In genomic region chr2:130528457-130528856, GRCm38 (mm10) we compare ENCODE assay signal across 28 mouse cellular contexts. TPM values are rescaled to one million over a fixed set of nuclear protein-coding genes. Genes with fewer than 3 reads are reported as not detected.
A peak's percentile ranks its signal among the peaks of the same experiment; 100 is the strongest.
DNase-seq lines count a peak whose midpoint lies in the region; ATAC-seq and TF ChIP-seq lines count a peak whose summit lies in the region.
"Had no signal": no experiment of that assay in that cellular context is flagged by ENCODE, and none has a peak within 500 bp of the region (broad histone marks: within the 10 kb centered on the region; RNA-seq: fewer than 3 reads in every experiment).

No protein-coding gene starts in this region.

- ATAC-seq in midbrain, postnatal 0 days (ENCODE audit: low FRiP score): no peak
- ATAC-seq in midbrain, embryonic 15.5 days (replicated peaks): no peak
- no peak for ATAC-seq in Patski
- ATAC-seq in stomach, postnatal 0 days (ENCODE audit: low FRiP score, low TSS enrichment): no peak
- ATAC-seq in neural tube, embryonic 15.5 days (ENCODE audit: low FRiP score): no peak
- ATAC-seq: activated CD4-positive, CD25-positive, alpha-beta regulatory T cell, adult 4 months had no signal

- TF ChIP-seq CTCF in heart, adult 2 months (IDR thresholded peaks at IDR 0.05): 0 out of 2 replicates have a peak, but pooled peaks have one; percentile 16
- peak; percentile 57 for TF ChIP-seq CTCF in midbrain, postnatal 0 days (IDR thresholded peaks at IDR 0.05)
- peak; percentile 32 for TF ChIP-seq CTCF in Patski (IDR thresholded peaks at IDR 0.05)
- peak; percentile 34; the same call in 1 of the 2 replicates for TF ChIP-seq CTCF in stomach, postnatal 0 days (IDR thresholded peaks at IDR 0.05; ENCODE audit: low read depth)

- no peak for DNase-seq in heart, adult 2 months
- no peak for DNase-seq in heart, postnatal 4 days
- peak; percentile 31 for DNase-seq in midbrain, postnatal 0 days (ENCODE audit: low spot score)
- DNase-seq in Patski (ENCODE audit: low read depth, low spot score): no peak
- no peak for DNase-seq in stomach, postnatal 0 days (ENCODE audit: low spot score)
- DNase-seq: adrenal gland, postnatal 25 days; cerebellum, adult 18-20 months; lung, postnatal 10 days; spleen, adult 18-20 months; thymus, adult 2 months had no signal

- H3K4me2 ChIP-seq in midbrain, postnatal 0 days (ENCODE audit: low read depth, low read length, poor library complexity, severe bottlenecking): no peak overlapping the region
- no peak overlapping the region for H3K4me2 ChIP-seq in midbrain, embryonic 15.5 days
- H3K4me2 ChIP-seq in stomach, postnatal 0 days (replicated peaks; ENCODE audit: low read depth): no peak overlapping the region
- no peak overlapping the region for H3K4me2 ChIP-seq in neural tube, embryonic 15.5 days
- H3K4me2 ChIP-seq: embryonic facial prominence, embryonic 13.5 days; hindbrain, embryonic 13.5 days; liver, embryonic 15.5 days; midbrain, embryonic 12.5 days had no signal

- CTCF ChIA-PET in Patski (lab: Charles Lee): no interaction called here

- H3K27me3 ChIP-seq in heart, adult 2 months (ENCODE audit: control insufficient read depth, insufficient read depth, low read length): no peaks in the 10 kb centered on the region
- H3K27me3 ChIP-seq in midbrain, postnatal 0 days (ENCODE audit: insufficient read depth, low read length): no peaks in the 10 kb centered on the region
- H3K27me3 ChIP-seq in midbrain, embryonic 15.5 days (replicated peaks): no peaks in the 10 kb centered on the region
- H3K27me3 ChIP-seq in Patski: no peaks in the 10 kb centered on the region
- H3K27me3 ChIP-seq in stomach, postnatal 0 days (ENCODE audit: control insufficient read depth, insufficient read depth, low read length): no peaks in the 10 kb centered on the region
- H3K27me3 ChIP-seq in neural tube, embryonic 15.5 days (replicated peaks): no peaks in the 10 kb centered on the region
- H3K27me3 ChIP-seq: embryonic facial prominence, embryonic 13.5 days; hindbrain, embryonic 13.5 days; liver, embryonic 15.5 days; midbrain, embryonic 12.5 days had no signal

- no peak overlapping the region for H3K4me3 ChIP-seq in heart, adult 2 months
- H3K4me3 ChIP-seq in midbrain, postnatal 0 days (ENCODE audit: low read depth, low read length): no peak overlapping the region
- H3K4me3 ChIP-seq in midbrain, embryonic 15.5 days: no peak overlapping the region
- no peak overlapping the region for H3K4me3 ChIP-seq in stomach, postnatal 0 days (ENCODE audit: low read depth, low read length)
- H3K4me3 ChIP-seq in neural tube, embryonic 15.5 days (replicated peaks): no peak overlapping the region
- H3K4me3 ChIP-seq: embryonic facial prominence, embryonic 13.5 days; heart, embryonic 10.5 days; hindbrain, embryonic 13.5 days; liver, embryonic 15.5 days; midbrain, embryonic 12.5 days had no signal

- no peaks in the 10 kb centered on the region for H3K36me3 ChIP-seq in heart, adult 2 months (ENCODE audit: control insufficient read depth, insufficient read depth, low read length)
- H3K36me3 ChIP-seq in midbrain, postnatal 0 days (ENCODE audit: insufficient read depth, low read length): peaks cover 18% of the 10 kb centered on the region
- H3K36me3 ChIP-seq in midbrain, embryonic 15.5 days (replicated peaks): peaks cover 16% of the 10 kb centered on the region; the same call in 1 of the 2 replicates
- peaks cover 6% of the 10 kb centered on the region for H3K36me3 ChIP-seq in stomach, postnatal 0 days (ENCODE audit: control insufficient read depth, insufficient read depth, low read length)
- H3K36me3 ChIP-seq in neural tube, embryonic 15.5 days: peaks cover 48% of the 10 kb centered on the region

- H3K4me1 ChIP-seq in heart, adult 2 months (ENCODE audit: control insufficient read depth, insufficient read depth, low read length): no peaks in the 10 kb centered on the region
- no peaks in the 10 kb centered on the region for H3K4me1 ChIP-seq in midbrain, postnatal 0 days (ENCODE audit: insufficient read depth, low read length)
- H3K4me1 ChIP-seq in midbrain, embryonic 15.5 days: no peaks in the 10 kb centered on the region
- no peaks in the 10 kb centered on the region for H3K4me1 ChIP-seq in stomach, postnatal 0 days (replicated peaks; ENCODE audit: control insufficient read depth, insufficient read depth)
- H3K4me1 ChIP-seq in neural tube, embryonic 15.5 days: no peaks in the 10 kb centered on the region
- H3K4me1 ChIP-seq: embryonic facial prominence, embryonic 13.5 days; heart, embryonic 10.5 days; hindbrain, embryonic 13.5 days; liver, embryonic 15.5 days; midbrain, embryonic 12.5 days had no signal

- in situ Hi-C loops in Patski (cut with MboI; ENCODE audit: low pct_unique_long_range_greater_than_20kb): loop anchor here (5.0 kb wide), 1 partner anchor 81 kb away; no protein-coding TSS in a partner anchor

- no peak for TF ChIP-seq EP300 in heart, adult 2 months (IDR thresholded peaks at IDR 0.05; ENCODE audit: insufficient read depth, low read depth, low read length)
- no peak for TF ChIP-seq EP300 in stomach, postnatal 0 days (optimal IDR thresholded peaks at IDR 0.05)

- no peaks in the 10 kb centered on the region for H3K9me3 ChIP-seq in midbrain, postnatal 0 days (ENCODE audit: low read length)
- H3K9me3 ChIP-seq in midbrain, embryonic 15.5 days: no peaks in the 10 kb centered on the region
- H3K9me3 ChIP-seq in stomach, postnatal 0 days (ENCODE audit: control insufficient read depth, low read length): no peaks in the 10 kb centered on the region
- H3K9me3 ChIP-seq in neural tube, embryonic 15.5 days (replicated peaks): no peaks in the 10 kb centered on the region
- H3K9me3 ChIP-seq: embryonic facial prominence, embryonic 13.5 days; heart, embryonic 10.5 days; hindbrain, embryonic 13.5 days; liver, embryonic 15.5 days; midbrain, embryonic 12.5 days had no signal

- intact Hi-C loops in heart, adult 2 months (cut with DNase I): no loop called here

- H3K9ac ChIP-seq in heart, adult 2 months (ENCODE audit: low read depth, low read length): no peak overlapping the region
- no peak overlapping the region for H3K9ac ChIP-seq in midbrain, postnatal 0 days (replicated peaks; ENCODE audit: low read length, poor library complexity, severe bottlenecking)
- H3K9ac ChIP-seq in midbrain, embryonic 15.5 days: no peak overlapping the region
- H3K9ac ChIP-seq in stomach, postnatal 0 days (ENCODE audit: low read length): no peak overlapping the region
- no peak overlapping the region for H3K9ac ChIP-seq in neural tube, embryonic 15.5 days (replicated peaks)
- H3K9ac ChIP-seq: embryonic facial prominence, embryonic 13.5 days; hindbrain, embryonic 13.5 days; liver, embryonic 15.5 days; midbrain, embryonic 12.5 days had no signal

- no peak overlapping the region for H3K27ac ChIP-seq in heart, adult 2 months
- H3K27ac ChIP-seq in midbrain, postnatal 0 days (ENCODE audit: low read depth, low read length): no peak overlapping the region
- H3K27ac ChIP-seq in midbrain, embryonic 15.5 days: no peak overlapping the region
- no peak overlapping the region for H3K27ac ChIP-seq in stomach, postnatal 0 days (replicated peaks)
- H3K27ac ChIP-seq in neural tube, embryonic 15.5 days (replicated peaks): no peak overlapping the region
- H3K27ac ChIP-seq: embryonic facial prominence, embryonic 13.5 days; heart, embryonic 10.5 days; hindbrain, embryonic 13.5 days; liver, embryonic 15.5 days; midbrain, embryonic 12.5 days had no signal

- H3K79me2 ChIP-seq in heart, adult 2 months (replicated peaks; ENCODE audit: control insufficient read depth, insufficient read depth, low read length): no peaks in the 10 kb centered on the region

- 88% methylated on average over 6 of the region's 6 CpGs for WGBS in heart, adult 2 months
- 85% methylated on average over 6 of the region's 6 CpGs for whole genome bisulfite sequencing in midbrain, postnatal 0 days
- 80% methylated on average over 6 of the region's 6 CpGs for WGBS in midbrain, embryonic 15.5 days
- 81% methylated on average over 6 of the region's 6 CpGs for WGBS in stomach, postnatal 0 days
- WGBS in neural tube, embryonic 15.5 days: 84% methylated on average over 6 of the region's 6 CpGs

- TF ChIP-seq POLR2A in heart, adult 2 months (IDR thresholded peaks at IDR 0.05; ENCODE audit: insufficient read depth, low read depth, low read length): no peak

- POLR2A ChIA-PET in Patski (lab: Charles Lee): no interaction called here

RNA-seq across cellular contexts. Expression of gene Mrps26, which starts 35.1 kb away (rescaled TPM):
- 10 to 100 TPM; 57.6 to 72.9 TPM for total RNA-seq in heart, adult 2 months (2021)
- 39.4 and 40.9 TPM in 2 replicates for polyA plus RNA-seq in heart, adult 2 months (2012; rRNA removed)
- 10 to 100 TPM; 78.0 to 86.6 TPM for total RNA-seq in heart, postnatal 4 days (2021)
- total RNA-seq in midbrain, postnatal 0 days (2014; rRNA removed): 54.7 and 60.5 TPM in 2 replicates
- polyA plus RNA-seq in midbrain, postnatal 0 days (2015; fragmentation: Nextera tagmentation; extraction: Ambion mirVana): 128 and 131 TPM in 2 replicates
- polyA plus RNA-seq in midbrain, embryonic 15.5 days (2015; fragmentation: Nextera tagmentation; extraction: Ambion mirVana): 97.0 and 105 TPM in 2 replicates
- 73.1 TPM for polyA plus RNA-seq in Patski (2021)
- polyA plus RNA-seq in stomach, postnatal 0 days (2015; fragmentation: Nextera tagmentation; extraction: Ambion mirVana): 74.6 and 76.3 TPM in 2 replicates
- 105 and 107 TPM in 2 replicates for polyA plus RNA-seq in neural tube, embryonic 15.5 days (2015; fragmentation: Nextera tagmentation; extraction: Ambion mirVana)

RNA-seq across cellular contexts. Expression of gene Oxt, which starts 47.5 kb away (rescaled TPM):
- not detected for total RNA-seq in heart, adult 2 months (2021)
- not detected in 2 replicates for polyA plus RNA-seq in heart, adult 2 months (2012; rRNA removed)
- not detected for total RNA-seq in heart, postnatal 4 days (2021)
- 0.94 and 2.5 TPM in 2 replicates for total RNA-seq in midbrain, postnatal 0 days (2014; rRNA removed)
- 5.0 and 24.0 TPM in 2 replicates for polyA plus RNA-seq in midbrain, postnatal 0 days (2015; fragmentation: Nextera tagmentation; extraction: Ambion mirVana)
- polyA plus RNA-seq in midbrain, embryonic 15.5 days (2015; fragmentation: Nextera tagmentation; extraction: Ambion mirVana): 0.38 and 0.86 TPM in 2 replicates
- not detected for polyA plus RNA-seq in Patski (2021)
- not detected in 2 replicates for polyA plus RNA-seq in stomach, postnatal 0 days (2015; fragmentation: Nextera tagmentation; extraction: Ambion mirVana)
- not detected in 2 replicates for polyA plus RNA-seq in neural tube, embryonic 15.5 days (2015; fragmentation: Nextera tagmentation; extraction: Ambion mirVana)
- total RNA-seq: adrenal gland, postnatal 25 days; gastrocnemius, adult 18-20 months; gastrocnemius, postnatal 4 days; layer of hippocampus, postnatal 25 days; megakaryocyte progenitor cell, adult 5-6 weeks; neutrophil, adult 5-6 weeks had no signal
- polyA plus RNA-seq: activated CD4-positive, CD25-positive, alpha-beta regulatory T cell, adult 4 months; embryonic facial prominence, embryonic 13.5 days; heart, embryonic 10.5 days; heart, postnatal 0 days; hindbrain, embryonic 13.5 days; intestine, embryonic 14.5 days; kidney, embryonic 14.5 days; large intestine, adult 2 months; liver, embryonic 15.5 days; midbrain, embryonic 12.5 days; stomach, embryonic 14.5 days had no signal

RNA-seq across cellular contexts. Expression of gene Avp, which starts 53.9 kb away (rescaled TPM):
- 10 to 100 TPM in 1 of 2 experiments, 1 to 10 TPM in 1; 9.8 to 10.3 TPM for total RNA-seq in heart, adult 2 months (2021)
- not detected in 2 replicates for polyA plus RNA-seq in heart, adult 2 months (2012; rRNA removed)
- total RNA-seq in heart, postnatal 4 days (2021): 1 to 10 TPM in 1 of 2 experiments, under 1 TPM in 1; 0.83 to 1.5 TPM
- total RNA-seq in midbrain, postnatal 0 days (2014; rRNA removed): 10.7 and 12.2 TPM in 2 replicates
- 145 and 317 TPM in 2 replicates for polyA plus RNA-seq in midbrain, postnatal 0 days (2015; fragmentation: Nextera tagmentation; extraction: Ambion mirVana)
- polyA plus RNA-seq in midbrain, embryonic 15.5 days (2015; fragmentation: Nextera tagmentation; extraction: Ambion mirVana): 54.5 and 81.6 TPM in 2 replicates
- not detected for polyA plus RNA-seq in Patski (2021)
- polyA plus RNA-seq in stomach, postnatal 0 days (2015; fragmentation: Nextera tagmentation; extraction: Ambion mirVana): 0.23 and 0.36 TPM in 2 replicates
- polyA plus RNA-seq in neural tube, embryonic 15.5 days (2015; fragmentation: Nextera tagmentation; extraction: Ambion mirVana): not detected in 2 replicates
- total RNA-seq: adrenal gland, postnatal 25 days; gastrocnemius, adult 18-20 months; gastrocnemius, postnatal 4 days; megakaryocyte progenitor cell, adult 5-6 weeks; neutrophil, adult 5-6 weeks had no signal
- polyA plus RNA-seq: activated CD4-positive, CD25-positive, alpha-beta regulatory T cell, adult 4 months; embryonic facial prominence, embryonic 13.5 days; hindbrain, embryonic 13.5 days; intestine, embryonic 14.5 days; kidney, embryonic 14.5 days; large intestine, adult 2 months; liver, embryonic 15.5 days; midbrain, embryonic 12.5 days; stomach, embryonic 14.5 days had no signal

Comparison
In these comparisons a context has a peak if more than half of its experiments do, and no peak if none do; other contexts are left out.
1. RNA of gene Avp, which starts 53.9 kb away (polyA plus RNA-seq): 145 to 317 TPM in midbrain, postnatal 0 days and 54.5 to 81.6 TPM in midbrain, embryonic 15.5 days; 0.23 to 0.36 TPM in stomach, postnatal 0 days, not detected in heart, adult 2 months, not detected in neural tube, embryonic 15.5 days and not detected in Patski (single experiment); every median in the first group is over 10 times any median in the second.
2. Peak in every context shown above with its lines, with median percentiles within 50 percentile points of each other: CTCF ChIP-seq.